Mouse (Mus musculus): ENCODE measurements at regions not wholly inside any gene's neighbourhood (a gene's known extent, or its start where the extent isn't known, plus 50 kb on each side); places are given as distances from the start of the nearest gene placed in this dataset.

DNA sequence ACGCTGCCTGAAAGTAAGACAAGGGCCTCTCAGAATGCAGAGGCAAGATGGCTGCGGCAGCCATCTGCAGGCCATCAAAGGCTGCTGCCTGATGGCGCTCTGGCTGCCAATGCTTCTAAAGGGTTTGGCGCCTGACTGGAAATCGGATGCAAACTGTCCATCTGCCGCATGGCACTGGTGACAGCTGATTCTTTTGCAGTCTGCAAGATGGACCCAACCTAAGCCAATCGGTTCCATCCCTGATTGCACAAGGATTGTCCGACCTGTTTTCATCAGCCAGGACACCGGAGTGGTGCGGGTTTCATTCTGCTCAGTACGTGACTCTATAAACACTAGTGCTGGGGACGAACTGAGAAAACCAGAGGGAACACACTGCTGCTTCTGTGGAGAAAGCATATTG, 183.1 kb upstream of the Tbc1d5 start:
- TF ChIP-seq EP300 (IDR thresholded peaks at IDR 0.05; ENCODE audit: low read depth) (no peak), CTCF (IDR thresholded peaks at IDR 0.05; ENCODE audit: low read depth) (no peak)
